Mouse (Mus musculus) hematopoietic stem cell, adult 5-6 weeks (primary cell): ENCODE results near the gene Hnrnpa1. TPM values are rescaled to one million over a fixed set of nuclear protein-coding genes. Genes with fewer than 3 reads are reported as not detected.
"Not testable (repeated sequence)": the region's sequence is repeated elsewhere in the genome, so short reads cannot be mapped to it uniquely, and the experiment has no call there.

Experiments used
- ATAC-seq, 2 experiments: fragments of 125-278 bp in 1 of 2; replicated peaks in 1 of 2; 2 replicates each; pipeline ENCODE4 v1.8.0; 2016 to 2017; ENCODE audit warnings: inconsistent platforms in 2 of 2, mild to moderate bottlenecking in 2 of 2, moderate number of reproducible peaks in 2 of 2, low read depth in 1 of 2, moderate TSS enrichment in 1 of 2; ENCODE audit not compliant: low FRiP score in 2 of 2, poor library complexity in 2 of 2, severe bottlenecking in 2 of 2, insufficient read depth in 1 of 2, low TSS enrichment in 1 of 2
- total RNA-seq: library from RNA; stranded (forward); fragments of 172-1452, 232-1000 nt; gene quantifications from 2 replicates; pipeline ENCODE4 v1.2.3, GENCODE M21; 2017

The Hnrnpa1 gene
- total RNA-seq, 1 experiment from 2014 or later, result 2,732 TPM

DNA sequence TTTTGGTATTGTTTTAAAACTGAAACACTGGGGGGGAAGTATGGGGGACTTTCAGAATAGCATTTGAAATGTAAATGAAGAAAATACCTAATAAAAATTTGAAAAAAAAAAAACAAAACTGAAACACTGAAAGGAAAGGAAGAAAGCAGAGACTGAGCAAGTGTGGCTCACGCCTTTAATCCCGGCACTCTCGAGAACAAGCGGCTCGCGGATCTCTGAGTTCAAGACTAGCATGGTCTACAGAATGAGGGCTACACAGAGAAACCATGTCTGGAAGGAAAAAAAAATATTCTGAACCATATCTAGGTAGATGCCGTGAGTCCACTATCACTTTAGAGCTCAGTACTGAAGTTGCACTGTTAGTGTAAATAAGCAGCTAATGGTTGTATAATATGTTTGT lies 2.9 kb upstream of the Hnrnpa1 start:
- ATAC-seq, result no peak

DNA sequence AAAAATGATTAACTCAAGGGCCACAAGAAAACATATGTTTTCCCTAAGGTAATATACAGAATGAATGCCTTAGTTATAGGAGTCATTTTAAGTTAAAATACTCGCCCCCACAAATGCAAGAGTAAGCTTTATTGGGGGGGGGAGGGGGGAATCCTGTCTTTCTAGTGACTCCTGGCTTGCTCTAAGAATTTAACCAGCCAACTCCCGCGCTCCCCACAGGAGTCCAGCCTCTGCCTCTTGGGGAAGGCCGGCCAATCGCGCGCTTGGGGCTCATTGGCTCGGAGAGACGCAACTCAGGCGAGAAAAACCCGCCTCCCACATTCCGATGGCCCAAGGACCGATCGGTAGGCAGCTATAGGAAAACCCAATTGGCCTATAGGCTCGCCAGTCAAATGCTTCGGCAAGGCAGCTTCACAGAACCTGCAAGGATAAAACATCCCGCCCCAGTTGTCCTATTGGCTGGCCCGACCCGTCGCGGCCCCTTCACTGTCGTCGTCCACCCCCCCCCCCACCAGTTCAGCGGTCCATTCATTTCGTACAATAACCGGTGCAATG lies 1.0 kb upstream of the Hnrnpa1 start:
- peak; percentile 72 to 74 for ATAC-seq

DNA sequence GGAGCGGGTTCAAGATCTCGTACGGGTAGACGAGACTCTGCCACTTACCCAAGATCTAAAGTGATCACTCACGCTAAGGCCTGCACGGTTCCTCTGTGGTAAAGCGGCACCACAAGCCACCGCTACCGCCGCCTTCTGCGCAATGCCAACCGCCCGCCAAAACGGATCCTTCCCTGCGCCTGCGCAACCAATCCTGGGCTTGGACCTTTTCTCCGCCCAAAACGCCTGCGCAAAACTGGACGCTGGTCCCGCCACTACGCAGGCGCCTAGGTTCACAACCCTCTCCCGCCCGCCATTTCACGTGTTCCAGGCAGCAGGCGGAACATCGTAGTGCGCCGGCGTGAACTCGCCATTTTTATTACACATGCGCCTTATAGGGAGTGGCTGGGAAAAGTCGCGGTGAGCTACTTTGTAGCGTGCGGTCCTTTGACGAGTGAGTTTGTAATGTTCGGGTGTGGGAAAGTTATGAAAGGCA lies 510 bp upstream of the Hnrnpa1 start, which contains the start of gene Cbx5:
Gene Cbx5 (minus strand): TSS at position 132 of the 475 bp plus-strand sequence.
- ATAC-seq, result peak; percentile 68 to 74

DNA sequence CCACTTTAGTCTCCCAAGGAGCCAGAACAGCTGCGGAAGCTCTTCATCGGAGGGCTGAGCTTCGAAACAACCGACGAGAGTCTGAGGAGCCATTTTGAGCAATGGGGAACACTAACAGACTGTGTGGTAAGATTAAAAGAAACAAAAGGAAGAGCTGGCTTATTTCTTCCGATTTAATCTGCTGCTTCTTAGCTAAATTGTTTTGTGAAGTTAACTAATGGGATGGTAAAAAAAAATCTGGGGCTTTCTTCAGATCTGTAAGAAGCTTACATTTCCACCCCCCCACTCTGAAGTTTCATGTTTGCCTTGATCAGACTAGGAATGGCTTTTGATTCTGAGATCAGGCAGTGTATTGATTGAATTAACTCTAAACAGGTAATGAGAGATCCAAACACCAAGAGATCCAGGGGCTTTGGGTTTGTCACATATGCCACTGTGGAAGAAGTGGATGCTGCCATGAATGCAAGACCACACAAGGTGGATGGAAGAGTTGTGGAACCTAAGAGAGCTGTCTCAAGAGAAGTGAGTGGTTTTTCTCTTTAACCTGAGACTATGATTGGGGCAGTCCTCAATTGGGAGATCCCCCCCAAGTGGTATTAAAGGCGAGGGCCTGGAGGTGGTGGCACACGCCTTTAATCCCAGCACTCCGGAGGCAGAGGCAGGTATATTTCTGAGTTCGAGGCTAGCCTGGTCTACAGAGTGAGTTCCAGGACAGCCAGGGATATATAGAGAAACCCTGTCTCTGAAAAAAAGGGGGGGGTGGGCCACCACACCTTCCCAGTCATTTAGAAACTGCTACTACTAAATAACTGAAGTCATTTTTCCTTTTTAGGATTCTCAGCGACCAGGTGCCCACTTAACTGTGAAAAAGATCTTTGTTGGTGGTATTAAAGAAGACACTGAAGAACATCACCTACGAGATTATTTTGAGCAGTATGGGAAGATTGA lies 1.1 kb downstream of the Hnrnpa1 start:
- not testable (repeated sequence) for ATAC-seq

DNA sequence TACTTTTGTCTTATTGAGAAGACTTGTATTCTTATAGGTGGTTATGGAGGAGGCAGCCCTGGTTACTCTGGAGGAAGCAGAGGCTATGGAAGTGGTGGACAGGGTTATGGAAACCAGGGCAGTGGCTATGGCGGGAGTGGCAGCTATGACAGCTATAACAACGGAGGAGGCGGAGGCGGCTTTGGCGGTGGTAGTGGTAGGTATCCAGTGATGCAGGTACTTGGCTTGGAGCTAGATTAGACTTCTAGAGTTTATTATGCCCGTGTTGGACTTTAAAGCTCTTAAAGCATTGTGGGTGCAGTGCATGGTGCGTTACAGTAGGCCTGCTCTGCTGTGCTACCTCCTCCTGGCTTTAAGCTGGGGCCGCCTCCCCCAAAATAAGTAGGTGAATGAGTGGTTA lies 2.7 kb downstream of the Hnrnpa1 start:
- no peak for ATAC-seq

DNA sequence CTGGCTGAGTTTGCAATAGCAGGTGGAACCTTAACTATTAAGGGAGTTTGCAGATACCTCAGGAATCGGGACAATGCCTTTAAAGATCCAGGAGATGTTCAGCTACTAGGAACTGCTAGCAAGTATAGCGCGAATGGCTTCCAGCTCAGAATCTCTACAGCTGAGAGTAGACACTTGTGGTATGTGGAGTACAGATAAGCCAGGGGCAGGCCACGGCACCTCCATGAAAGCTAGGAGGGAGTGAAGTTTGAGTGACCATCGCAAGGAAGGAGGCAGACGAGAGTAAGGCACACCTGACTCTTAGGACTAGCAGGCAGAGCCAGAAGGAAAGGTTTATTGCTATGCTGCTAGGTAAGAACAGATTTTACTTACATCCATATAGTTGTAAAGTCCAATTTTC lies 5.4 kb downstream of the Hnrnpa1 start:
- ATAC-seq, result no peak

DNA sequence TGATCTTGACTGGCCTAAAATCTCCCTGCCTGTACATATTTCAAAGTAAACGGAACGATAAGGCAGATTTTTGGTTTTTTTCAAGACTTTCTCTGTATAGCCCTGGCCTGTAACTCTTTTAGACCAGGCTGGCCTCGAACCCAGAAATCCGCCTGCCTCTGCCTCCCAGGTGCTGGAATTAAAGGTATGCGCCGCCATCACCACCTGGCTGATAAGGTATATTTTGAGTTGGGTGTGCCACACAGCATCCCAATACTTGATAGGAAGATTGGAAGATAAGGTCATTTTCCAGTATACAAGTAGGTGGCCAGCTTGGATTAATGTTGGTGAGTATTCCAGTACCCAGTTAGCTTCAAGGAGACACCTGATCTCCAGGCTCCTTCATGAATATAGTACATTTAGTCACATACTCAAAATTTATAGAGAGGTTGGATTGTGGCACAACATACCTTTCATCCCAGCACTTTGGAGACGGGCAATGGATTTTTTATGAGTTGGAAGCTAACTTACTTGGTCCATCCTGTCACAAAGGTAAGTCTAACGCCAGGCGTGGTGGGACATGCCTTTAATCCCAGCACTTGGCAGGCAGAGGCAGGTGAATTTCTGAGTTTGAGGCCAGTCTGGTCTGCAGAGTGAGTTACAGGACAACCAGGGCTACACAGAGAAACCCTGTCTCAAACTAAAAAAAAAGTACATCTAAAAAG lies 7.0 kb downstream of the Hnrnpa1 start:
- ATAC-seq, result no peak

DNA sequence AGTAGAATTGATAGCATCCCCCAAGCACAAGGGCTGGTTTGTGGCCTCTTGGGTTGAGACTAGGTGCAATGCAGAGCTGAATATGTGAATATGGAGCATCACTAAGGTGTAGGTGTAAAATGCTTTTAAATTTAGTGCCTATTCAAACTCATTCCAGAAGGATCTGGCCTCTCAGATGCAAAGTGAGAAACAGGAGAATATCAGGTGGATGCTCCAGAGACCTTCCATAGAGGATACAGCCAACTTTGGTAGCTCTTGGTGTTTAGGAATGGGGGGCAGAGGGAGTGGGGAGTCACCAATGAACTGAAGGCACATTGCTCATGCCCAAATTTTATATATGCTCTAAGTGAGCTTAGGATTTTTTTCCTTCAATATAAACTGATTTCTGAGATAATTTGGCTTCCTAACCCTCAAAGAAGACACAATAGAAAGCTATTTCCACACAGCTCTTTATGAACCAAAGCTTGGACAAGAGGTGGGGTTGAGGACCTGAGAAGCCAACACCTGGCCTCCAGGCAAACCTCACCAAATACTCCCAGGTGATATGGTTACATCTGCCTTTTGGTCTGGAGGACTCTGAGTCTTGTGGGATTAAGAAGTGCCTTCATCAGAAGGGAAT lies 7.7 kb downstream of the Hnrnpa1 start:
- ATAC-seq, result no peak

DNA sequence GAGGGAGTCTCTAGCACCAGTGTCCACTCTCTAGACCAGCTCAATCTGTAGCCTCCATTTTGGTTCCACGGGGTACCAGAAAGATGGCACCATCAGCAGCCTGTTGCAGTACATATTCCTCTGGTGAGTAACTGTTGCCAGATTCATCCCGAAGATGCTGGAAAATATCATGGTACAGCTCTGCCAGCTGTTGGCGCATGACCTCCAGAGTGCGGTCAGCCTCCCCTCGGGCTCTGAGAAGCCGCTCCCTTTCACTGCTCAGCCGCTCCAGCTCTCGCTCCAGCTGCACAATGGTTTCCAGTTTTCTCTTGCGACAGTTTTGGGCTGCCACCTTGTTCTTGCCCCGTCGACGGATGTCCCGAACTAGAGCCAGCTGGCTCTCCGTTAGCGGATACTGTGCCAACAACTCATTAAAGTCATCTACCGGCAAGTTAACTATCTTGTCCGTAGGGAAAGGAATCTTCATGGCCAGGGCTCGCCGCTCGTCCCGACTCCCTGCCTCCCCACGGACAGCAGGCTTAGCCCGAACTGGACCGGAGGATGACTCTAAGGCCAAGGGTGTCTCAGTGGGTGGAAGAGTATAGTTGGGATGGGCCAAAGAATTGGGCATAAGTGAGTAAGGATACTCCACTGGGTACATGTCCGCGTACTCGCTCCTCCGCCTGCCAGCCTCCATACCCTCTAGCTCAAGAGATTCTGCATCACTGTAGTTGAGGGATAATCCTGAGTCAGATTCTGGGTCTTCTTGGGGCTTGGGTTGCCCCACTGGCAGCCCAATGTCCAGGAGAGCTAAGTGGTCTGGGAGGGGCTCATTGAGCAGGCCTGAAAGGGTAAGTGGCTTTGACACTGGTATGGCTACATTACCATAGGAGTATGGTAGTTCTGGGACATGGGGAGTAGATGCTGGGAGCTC lies 8.4 kb downstream of the Hnrnpa1 start:
- no peak for ATAC-seq

DNA sequence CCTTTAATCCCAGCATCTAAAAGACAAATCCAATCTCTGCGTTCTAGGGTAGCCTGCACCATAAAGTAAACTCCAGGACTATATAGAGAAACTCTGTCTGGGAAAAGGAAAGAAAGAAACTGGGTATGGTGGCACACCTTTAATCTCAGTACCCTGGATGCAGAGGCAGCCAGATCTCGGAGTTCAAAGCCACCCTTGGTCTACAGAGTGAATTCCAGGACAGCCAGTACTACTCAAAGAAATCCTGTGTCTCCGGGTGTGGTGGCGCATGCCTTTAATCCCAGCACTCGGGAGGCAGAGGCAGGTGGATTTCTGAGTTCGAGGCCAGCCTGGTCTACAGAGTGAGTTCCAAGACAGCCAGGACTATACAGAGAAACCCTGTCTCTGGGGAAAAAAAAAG lies 9.3 kb downstream of the Hnrnpa1 start:
- ATAC-seq, result not testable (repeated sequence)

DNA sequence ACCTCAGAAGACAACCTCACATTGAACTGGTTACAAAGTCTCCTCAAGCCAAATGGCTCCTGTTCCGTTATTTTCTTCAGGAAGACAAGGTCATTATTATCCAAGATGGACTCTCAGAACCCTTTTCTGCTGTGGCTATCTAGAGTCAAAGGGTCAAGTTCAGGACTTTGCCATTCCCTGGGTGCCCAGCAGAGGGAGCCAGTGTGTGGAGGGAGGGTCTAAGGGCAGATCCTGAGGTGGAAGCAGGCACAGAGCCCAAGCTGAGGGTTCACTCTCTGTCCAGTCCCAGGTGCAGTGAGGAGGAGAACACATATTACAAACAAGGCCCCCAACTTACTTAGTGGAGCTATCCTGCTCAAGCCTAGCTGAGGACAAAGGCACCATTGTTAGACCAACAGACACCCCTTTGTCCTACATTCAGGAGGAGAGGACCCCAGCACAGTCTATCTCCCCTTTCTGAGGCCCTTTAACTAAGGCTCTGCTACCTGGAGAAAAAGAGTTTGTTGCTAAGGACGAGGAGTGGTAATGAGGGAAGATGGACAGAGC lies 10.0 kb downstream of the Hnrnpa1 start:
- peak; percentile 38 to 48; a peak in 3 of 4 replicates for ATAC-seq

DNA sequence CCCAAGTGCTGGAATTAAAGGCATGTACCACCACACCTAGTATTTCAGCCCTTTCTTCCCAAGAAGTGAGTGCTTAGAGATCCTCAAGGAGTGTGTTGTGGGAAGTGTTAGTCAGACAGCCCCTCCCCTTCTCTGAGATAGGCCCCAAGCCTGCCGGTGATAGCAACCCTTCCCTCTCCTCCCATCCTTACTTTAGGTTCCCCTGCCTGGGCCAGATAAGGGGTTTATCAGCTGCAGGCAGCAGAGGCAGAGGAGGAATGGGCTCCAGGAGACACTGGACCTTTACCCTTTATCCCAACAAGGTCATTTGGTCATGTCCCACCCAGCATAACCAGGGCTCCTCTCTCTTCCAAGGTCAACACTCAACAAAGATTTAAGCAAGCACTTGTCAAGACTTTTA lies 11.4 kb downstream of the Hnrnpa1 start:
- ATAC-seq, result no peak

DNA sequence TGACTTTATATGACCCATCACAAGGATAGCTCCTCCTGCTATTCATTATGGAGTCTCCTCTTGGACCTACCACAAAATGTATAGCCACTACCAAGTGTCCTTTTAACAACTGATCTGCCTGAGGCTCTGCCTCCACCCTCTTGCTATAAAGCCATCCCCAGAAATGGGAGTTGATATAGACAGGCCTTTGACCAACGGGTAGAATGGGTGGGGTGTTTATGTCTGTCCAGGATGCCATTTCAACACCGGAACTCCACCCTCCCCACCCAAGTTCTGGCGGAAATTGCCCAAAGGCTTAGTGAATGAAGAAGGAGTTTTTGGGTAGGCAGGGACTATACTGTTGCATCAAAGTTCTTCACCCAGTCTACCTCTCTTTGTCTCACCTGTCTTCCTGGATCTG lies 12.4 kb downstream of the Hnrnpa1 start:
- ATAC-seq, result peak; percentile 15 to 24; a peak in 3 of 4 replicates

DNA sequence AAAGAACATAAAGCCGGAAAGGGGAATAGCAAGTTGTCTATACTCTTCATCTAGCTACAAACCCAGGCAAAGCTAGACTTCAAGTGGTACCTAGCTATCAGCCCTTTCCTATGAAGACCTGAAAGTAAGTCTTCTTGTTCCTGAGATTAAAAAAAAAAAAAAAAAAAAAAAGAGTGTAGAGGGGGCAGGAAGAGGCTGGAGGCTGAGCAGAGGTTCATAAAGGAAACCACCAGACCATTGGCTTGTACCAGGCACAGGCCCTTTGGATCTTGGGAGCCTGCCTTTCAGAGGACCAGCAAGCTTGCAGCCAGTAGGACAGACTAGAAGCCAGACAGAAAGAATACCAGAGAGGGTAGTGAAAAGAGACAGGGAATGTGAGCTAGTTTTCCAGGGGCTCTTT lies 13.1 kb downstream of the Hnrnpa1 start:
- ATAC-seq, result no peak

DNA sequence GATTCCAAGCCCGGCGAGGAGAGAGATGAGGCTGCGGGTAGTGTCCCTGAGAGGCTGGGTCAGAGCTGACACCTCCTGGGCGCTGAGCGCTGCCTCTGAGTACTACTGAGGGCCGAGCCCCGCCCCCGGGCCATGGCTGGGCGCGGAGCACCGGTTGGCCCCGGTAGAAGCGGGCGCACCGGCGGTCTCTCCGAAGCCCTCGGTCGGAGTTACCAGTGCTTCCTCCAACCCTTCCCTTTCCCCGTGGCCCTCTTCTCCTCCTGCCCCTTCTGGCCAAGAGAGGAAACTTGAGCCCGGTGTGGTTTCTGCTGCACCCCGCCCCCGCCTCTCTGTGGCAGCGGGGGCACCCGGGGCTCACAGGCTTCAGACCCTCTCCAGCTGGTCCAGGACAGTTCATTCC lies 14.9 kb downstream of the Hnrnpa1 start:
- peak; percentile 17 to 39; a peak in 3 of 4 replicates for ATAC-seq

DNA sequence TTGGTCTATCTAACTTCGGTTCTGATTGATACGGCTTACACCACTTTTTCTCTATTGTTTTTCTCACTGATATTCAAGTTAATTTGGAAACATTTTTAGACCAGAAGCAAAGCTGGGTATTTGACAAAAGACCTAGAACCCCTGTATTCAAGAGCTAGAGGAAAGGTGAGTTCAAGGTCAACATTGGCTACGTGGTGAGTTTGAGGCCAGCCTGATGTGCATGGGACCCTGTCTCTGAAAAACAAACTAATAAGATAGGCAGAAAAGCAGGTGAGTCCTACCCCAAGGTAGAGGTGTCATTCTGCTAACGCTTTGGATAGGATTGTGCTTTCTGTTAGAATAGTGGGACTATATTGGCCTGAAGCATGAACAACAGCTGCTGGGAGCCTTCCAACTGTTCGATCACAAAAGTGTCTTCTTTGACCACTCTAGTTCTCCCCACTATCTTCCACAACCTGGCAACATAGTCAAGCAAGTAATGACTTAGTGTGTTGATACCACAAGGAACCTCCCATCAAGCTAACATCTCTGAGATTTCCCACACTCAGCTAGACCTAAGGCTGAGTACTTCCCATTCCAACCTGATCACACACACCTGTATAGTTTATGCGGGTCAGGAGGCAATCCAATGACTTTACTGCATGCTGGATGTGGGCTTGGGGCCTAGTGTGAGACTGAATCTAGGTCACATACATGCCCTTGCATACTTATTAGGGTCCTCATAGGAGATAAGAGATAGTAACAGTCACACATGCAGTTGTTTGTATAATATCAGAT lies 16.2 kb downstream of the Hnrnpa1 start:
- ATAC-seq, result no peak
